Comparison of ENCODE assay signal across 36 mouse cellular contexts in genomic region chr7:24864156-24864555, GRCm38 (mm10). TPM values are rescaled to one million over a fixed set of nuclear protein-coding genes. Genes with fewer than 3 reads are reported as not detected.
DNase-seq lines count a peak whose midpoint lies in the region; ATAC-seq lines count a peak whose summit lies in the region.
"Had no signal": no experiment of that assay in that cellular context is flagged by ENCODE, and none has a peak within 500 bp of the region (broad histone marks: within the 10 kb centered on the region; RNA-seq: fewer than 3 reads in every experiment).

No protein-coding gene starts in this region.

- DNase-seq in forebrain, embryonic 10.5 days (ENCODE audit: extremely low spot score, low spot score), result no peak
- peak; percentile 82 for DNase-seq in midbrain, embryonic 11.5 days (ENCODE audit: low spot score, missing footprints)
- DNase-seq in NIH3T3 (ENCODE audit: low read depth), result peak; percentile 34
- no peak for DNase-seq in cerebellum, postnatal 14 days
- DNase-seq: adrenal gland, postnatal 10 days; cerebellum, adult 8-10 months; cerebellum, postnatal 36 days; gastrocnemius, postnatal 14 days; heart, postnatal 14 days; kidney, adult 2 months; kidney, postnatal 4 days; liver, postnatal 0 days; lung, postnatal 36 days; right cerebral cortex, postnatal 25 days; thymus, postnatal 4 days had no signal

- H3K36me3 ChIP-seq in forebrain, embryonic 13.5 days (ENCODE audit: poor library complexity, severe bottlenecking), result no peaks in the 10 kb centered on the region
- no peaks in the 10 kb centered on the region for H3K36me3 ChIP-seq in forebrain, embryonic 10.5 days (replicated peaks)
- no peaks in the 10 kb centered on the region for H3K36me3 ChIP-seq in midbrain, embryonic 11.5 days (ENCODE audit: control insufficient read depth, insufficient read depth, low read length)
- no peaks in the 10 kb centered on the region for H3K36me3 ChIP-seq in midbrain, embryonic 16.5 days (ENCODE audit: control insufficient read depth, insufficient read depth, low read length)
- H3K36me3 ChIP-seq: forebrain, embryonic 12.5 days; intestine, embryonic 15.5 days; liver, embryonic 12.5 days; midbrain, embryonic 15.5 days had no signal

- peak overlapping the region; percentile 38; the same call in 1 of the 2 replicates for H3K9ac ChIP-seq in forebrain, embryonic 13.5 days
- H3K9ac ChIP-seq in midbrain, embryonic 11.5 days (ENCODE audit: low read length), result no peak overlapping the region
- no peak overlapping the region for H3K9ac ChIP-seq in midbrain, embryonic 16.5 days (ENCODE audit: low read depth, low read length)
- H3K9ac ChIP-seq: forebrain, embryonic 12.5 days; hindbrain, embryonic 14.5 days; intestine, embryonic 15.5 days; liver, embryonic 12.5 days; liver, postnatal 0 days; midbrain, embryonic 15.5 days had no signal

- no peak overlapping the region for H3K4me3 ChIP-seq in forebrain, embryonic 13.5 days
- no peak overlapping the region for H3K4me3 ChIP-seq in forebrain, embryonic 10.5 days
- no peak overlapping the region for H3K4me3 ChIP-seq in midbrain, embryonic 11.5 days (ENCODE audit: low read depth, low read length)
- H3K4me3 ChIP-seq in midbrain, embryonic 16.5 days (ENCODE audit: low read depth, low read length), result no peak overlapping the region
- H3K4me3 ChIP-seq: forebrain, embryonic 12.5 days; intestine, embryonic 15.5 days; liver, embryonic 12.5 days; megakaryocyte, embryonic 14.5 days; midbrain, embryonic 15.5 days had no signal

- H3K27ac ChIP-seq in forebrain, embryonic 13.5 days, result no peak overlapping the region
- H3K27ac ChIP-seq in forebrain, embryonic 10.5 days, result no peak overlapping the region
- no peak overlapping the region for H3K27ac ChIP-seq in midbrain, embryonic 11.5 days (ENCODE audit: low read depth, low read length)
- H3K27ac ChIP-seq in midbrain, embryonic 16.5 days (ENCODE audit: low read length), result no peak overlapping the region
- H3K27ac ChIP-seq: forebrain, embryonic 12.5 days; hindbrain, embryonic 14.5 days; intestine, embryonic 15.5 days; kidney, postnatal 0 days; liver, embryonic 12.5 days; midbrain, embryonic 15.5 days had no signal

- H3K9me3 ChIP-seq in forebrain, embryonic 13.5 days (replicated peaks), result no peaks in the 10 kb centered on the region
- H3K9me3 ChIP-seq in forebrain, embryonic 10.5 days, result 0 out of 2 replicates have a peak, but pooled peaks cover 2% of the 10 kb centered on the region
- H3K9me3 ChIP-seq in midbrain, embryonic 11.5 days (ENCODE audit: control insufficient read depth, low read length), result no peaks in the 10 kb centered on the region
- no peaks in the 10 kb centered on the region for H3K9me3 ChIP-seq in midbrain, embryonic 16.5 days (replicated peaks; ENCODE audit: control insufficient read depth, low read length, poor library complexity, severe bottlenecking)
- H3K9me3 ChIP-seq: forebrain, embryonic 12.5 days; intestine, embryonic 15.5 days; liver, embryonic 12.5 days; megakaryocyte, embryonic 14.5 days; midbrain, embryonic 15.5 days had no signal

- H3K4me1 ChIP-seq in forebrain, embryonic 13.5 days, result peaks cover 12% of the 10 kb centered on the region
- H3K4me1 ChIP-seq in forebrain, embryonic 10.5 days, result peaks cover 10% of the 10 kb centered on the region
- no peaks in the 10 kb centered on the region for H3K4me1 ChIP-seq in midbrain, embryonic 11.5 days (ENCODE audit: control insufficient read depth, insufficient read depth, low read length)
- H3K4me1 ChIP-seq in midbrain, embryonic 16.5 days (ENCODE audit: control insufficient read depth, insufficient read depth, low read length), result no peaks in the 10 kb centered on the region
- H3K4me1 ChIP-seq: intestine, embryonic 15.5 days; midbrain, embryonic 15.5 days had no signal

- H3K4me2 ChIP-seq in forebrain, embryonic 13.5 days, result no peak overlapping the region
- H3K4me2 ChIP-seq in midbrain, embryonic 11.5 days, result no peak overlapping the region
- H3K4me2 ChIP-seq in midbrain, embryonic 16.5 days (ENCODE audit: low read length), result no peak overlapping the region
- H3K4me2 ChIP-seq: forebrain, embryonic 12.5 days; hindbrain, embryonic 14.5 days; intestine, embryonic 15.5 days; liver, embryonic 12.5 days; midbrain, embryonic 15.5 days had no signal

- no peak for ATAC-seq in forebrain, embryonic 13.5 days
- no peak for ATAC-seq in midbrain, embryonic 11.5 days (ENCODE audit: low FRiP score)
- ATAC-seq in midbrain, embryonic 16.5 days, result no peak
- 0 out of 2 replicates have a peak, but pooled peaks have one; percentile 17 for ATAC-seq in erythroblast, adult 5-6 weeks (replicated peaks; ENCODE audit: low FRiP score, poor library complexity, severe bottlenecking)
- ATAC-seq: intestine, embryonic 15.5 days; liver, embryonic 12.5 days; liver, postnatal 0 days; midbrain, embryonic 15.5 days had no signal

- H3K27me3 ChIP-seq in forebrain, embryonic 13.5 days, result no peaks in the 10 kb centered on the region
- peaks cover 7% of the 10 kb centered on the region for H3K27me3 ChIP-seq in forebrain, embryonic 10.5 days (ENCODE audit: poor library complexity, severe bottlenecking)
- no peaks in the 10 kb centered on the region for H3K27me3 ChIP-seq in midbrain, embryonic 11.5 days (ENCODE audit: control insufficient read depth, insufficient read depth, low read length)
- H3K27me3 ChIP-seq in midbrain, embryonic 16.5 days (ENCODE audit: control insufficient read depth, insufficient read depth, low read depth, low read length), result no peaks in the 10 kb centered on the region
- H3K27me3 ChIP-seq: intestine, embryonic 15.5 days; midbrain, embryonic 15.5 days had no signal

- 22% methylated on average over 5 of the region's 6 CpGs for WGBS in forebrain, embryonic 13.5 days
- 28% methylated on average over 6 of the region's 6 CpGs for WGBS in forebrain, embryonic 10.5 days
- 27% methylated on average over 6 of the region's 6 CpGs for WGBS in midbrain, embryonic 11.5 days
- WGBS in midbrain, embryonic 16.5 days, result 31% methylated on average over 6 of the region's 6 CpGs

RNA-seq across cellular contexts. Expression of gene Gm9844, which starts 2.1 kb away (rescaled TPM):
- 29.8 and 31.0 TPM in 2 replicates for polyA plus RNA-seq in forebrain, embryonic 13.5 days (2015; fragmentation: Nextera tagmentation; extraction: Ambion mirVana)
- 12.7 and 12.8 TPM in 2 replicates for polyA plus RNA-seq in forebrain, embryonic 10.5 days (2016; fragmentation: Nextera tagmentation; extraction: Ambion mirVana)
- polyA plus RNA-seq in midbrain, embryonic 11.5 days (2014; fragmentation: Nextera tagmentation; extraction: Ambion mirVana), result 19.9 and 20.6 TPM in 2 replicates
- polyA plus RNA-seq in midbrain, embryonic 16.5 days (2015; fragmentation: Nextera tagmentation; extraction: Ambion mirVana), result 27.8 and 28.6 TPM in 2 replicates
- not detected in 2 replicates for total RNA-seq in erythroblast, adult 5-6 weeks (2015; ENCODE audit: low replicate concordance)
- total RNA-seq in erythroblast, adult 5-6 weeks (2017; ENCODE audit: low replicate concordance), result 1.4 TPM in 1 of 2 replicates, not detected in the other
- total RNA-seq: heart, postnatal 14 days; layer of hippocampus, adult 8-10 months; left cerebral cortex, adult 8-10 months had no signal

RNA-seq across cellular contexts. Expression of gene Lypd4, which starts 5.6 kb away (rescaled TPM):
- not detected in 2 replicates for polyA plus RNA-seq in forebrain, embryonic 13.5 days (2015; fragmentation: Nextera tagmentation; extraction: Ambion mirVana)
- not detected in 2 replicates for polyA plus RNA-seq in forebrain, embryonic 10.5 days (2016; fragmentation: Nextera tagmentation; extraction: Ambion mirVana)
- polyA plus RNA-seq in midbrain, embryonic 11.5 days (2014; fragmentation: Nextera tagmentation; extraction: Ambion mirVana), result not detected in 2 replicates
- 0.26 TPM in 1 of 2 replicates, not detected in the other for polyA plus RNA-seq in midbrain, embryonic 16.5 days (2015; fragmentation: Nextera tagmentation; extraction: Ambion mirVana)
- not detected in 2 replicates for total RNA-seq in erythroblast, adult 5-6 weeks (2015; ENCODE audit: low replicate concordance)
- not detected in 2 replicates for total RNA-seq in erythroblast, adult 5-6 weeks (2017; ENCODE audit: low replicate concordance)
- total RNA-seq: adrenal gland, postnatal 10 days; gastrocnemius, postnatal 14 days; granulocyte monocyte progenitor cell, adult 5-6 weeks; heart, postnatal 14 days; layer of hippocampus, adult 8-10 months; layer of hippocampus, postnatal 25 days; left cerebral cortex, adult 8-10 months; left cerebral cortex, postnatal 36 days; neutrophil, adult 5-6 weeks had no signal
- polyA plus RNA-seq: forebrain, embryonic 12.5 days; heart, embryonic 14.5 days; hindbrain, embryonic 14.5 days; intestine, embryonic 15.5 days; kidney, postnatal 0 days; limb, embryonic 14.5 days; liver, embryonic 12.5 days; liver, postnatal 0 days; lung, embryonic 16.5 days; midbrain, embryonic 15.5 days; neural tube, embryonic 11.5 days; thymus, postnatal 0 days had no signal

RNA-seq across cellular contexts. Expression of gene Dmrtc2, which starts 5.7 kb away (rescaled TPM):
- polyA plus RNA-seq in forebrain, embryonic 13.5 days (2015; fragmentation: Nextera tagmentation; extraction: Ambion mirVana), result 0.10 and 0.13 TPM in 2 replicates
- not detected in 2 replicates for polyA plus RNA-seq in forebrain, embryonic 10.5 days (2016; fragmentation: Nextera tagmentation; extraction: Ambion mirVana)
- polyA plus RNA-seq in midbrain, embryonic 11.5 days (2014; fragmentation: Nextera tagmentation; extraction: Ambion mirVana), result not detected in 2 replicates
- polyA plus RNA-seq in midbrain, embryonic 16.5 days (2015; fragmentation: Nextera tagmentation; extraction: Ambion mirVana), result 0.25 TPM in 1 of 2 replicates, not detected in the other
- not detected in 2 replicates for total RNA-seq in erythroblast, adult 5-6 weeks (2015; ENCODE audit: low replicate concordance)
- not detected in 2 replicates for total RNA-seq in erythroblast, adult 5-6 weeks (2017; ENCODE audit: low replicate concordance)
- total RNA-seq: adrenal gland, postnatal 10 days; gastrocnemius, postnatal 14 days; granulocyte monocyte progenitor cell, adult 5-6 weeks; heart, postnatal 14 days; layer of hippocampus, adult 8-10 months; layer of hippocampus, postnatal 25 days; left cerebral cortex, adult 8-10 months; left cerebral cortex, postnatal 36 days; neutrophil, adult 5-6 weeks had no signal
- polyA plus RNA-seq: forebrain, embryonic 12.5 days; heart, embryonic 14.5 days; intestine, embryonic 15.5 days; kidney, adult 2 months; liver, embryonic 12.5 days; liver, postnatal 0 days; lung, embryonic 16.5 days; neural tube, embryonic 11.5 days had no signal

RNA-seq across cellular contexts. Expression of gene Rps19, which starts 20.0 kb away (rescaled TPM):
- polyA plus RNA-seq in forebrain, embryonic 13.5 days (2015; fragmentation: Nextera tagmentation; extraction: Ambion mirVana), result 1,732 and 1,934 TPM in 2 replicates
- polyA plus RNA-seq in forebrain, embryonic 10.5 days (2016; fragmentation: Nextera tagmentation; extraction: Ambion mirVana), result 2,087 and 2,135 TPM in 2 replicates
- polyA plus RNA-seq in midbrain, embryonic 11.5 days (2014; fragmentation: Nextera tagmentation; extraction: Ambion mirVana), result 1,753 and 1,929 TPM in 2 replicates
- 968 and 1,058 TPM in 2 replicates for polyA plus RNA-seq in midbrain, embryonic 16.5 days (2015; fragmentation: Nextera tagmentation; extraction: Ambion mirVana)
- total RNA-seq in erythroblast, adult 5-6 weeks (2015; ENCODE audit: low replicate concordance), result 474 and 634 TPM in 2 replicates
- total RNA-seq in erythroblast, adult 5-6 weeks (2017; ENCODE audit: low replicate concordance), result 204 and 237 TPM in 2 replicates

RNA-seq across cellular contexts. Expression of gene Cd79a, which starts 33.0 kb away (rescaled TPM):
- 0.18 TPM in 1 of 2 replicates, not detected in the other for polyA plus RNA-seq in forebrain, embryonic 13.5 days (2015; fragmentation: Nextera tagmentation; extraction: Ambion mirVana)
- 0.25 and 0.55 TPM in 2 replicates for polyA plus RNA-seq in forebrain, embryonic 10.5 days (2016; fragmentation: Nextera tagmentation; extraction: Ambion mirVana)
- polyA plus RNA-seq in midbrain, embryonic 11.5 days (2014; fragmentation: Nextera tagmentation; extraction: Ambion mirVana), result 0.12 and 0.14 TPM in 2 replicates
- 0.29 and 0.47 TPM in 2 replicates for polyA plus RNA-seq in midbrain, embryonic 16.5 days (2015; fragmentation: Nextera tagmentation; extraction: Ambion mirVana)
- total RNA-seq in erythroblast, adult 5-6 weeks (2015; ENCODE audit: low replicate concordance), result 0.84 and 0.96 TPM in 2 replicates
- total RNA-seq in erythroblast, adult 5-6 weeks (2017; ENCODE audit: low replicate concordance), result 0.43 TPM in 1 of 2 replicates, not detected in the other
- total RNA-seq: granulocyte monocyte progenitor cell, adult 5-6 weeks had no signal
- polyA plus RNA-seq: heart, embryonic 14.5 days; liver, embryonic 12.5 days had no signal

Comparison
In these comparisons a context has a peak if more than half of its experiments do, and no peak if none do; other contexts are left out.
1. DNase-seq: peak in midbrain, embryonic 11.5 days (single experiment) and NIH3T3 (single experiment); none in forebrain, embryonic 10.5 days (single experiment) and cerebellum, postnatal 14 days (0 of 2).